Mouse (Mus musculus) kidney, adult 8-10 months (tissue): Measurements from ENCODE around the gene Supt3.

Experiments used
- DNase-seq, 2 experiments: peaks; one replicate each; pipeline ENCODE4 v3.0.0; 2022

Gene Supt3

DNA sequence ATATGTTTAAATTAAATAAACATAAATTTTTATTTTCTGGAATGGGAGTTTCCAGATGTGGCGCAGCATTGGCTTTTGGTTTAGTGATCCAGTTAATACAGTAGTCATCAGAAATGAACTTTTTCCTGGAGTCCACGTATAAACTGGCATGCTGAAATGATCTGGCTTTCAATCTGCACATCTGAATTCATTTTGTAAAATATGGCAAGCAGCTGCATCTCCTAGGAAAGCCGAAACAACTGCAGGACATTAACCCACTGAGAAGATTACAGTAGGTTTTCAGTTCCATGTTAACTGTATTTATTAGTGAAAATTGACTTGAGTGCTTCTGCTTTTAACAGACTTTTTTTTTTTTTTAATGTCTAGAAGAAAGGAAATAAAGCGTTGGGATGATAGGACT, 5.4 kb downstream of the Supt3 start:
- no peak for DNase-seq

DNA sequence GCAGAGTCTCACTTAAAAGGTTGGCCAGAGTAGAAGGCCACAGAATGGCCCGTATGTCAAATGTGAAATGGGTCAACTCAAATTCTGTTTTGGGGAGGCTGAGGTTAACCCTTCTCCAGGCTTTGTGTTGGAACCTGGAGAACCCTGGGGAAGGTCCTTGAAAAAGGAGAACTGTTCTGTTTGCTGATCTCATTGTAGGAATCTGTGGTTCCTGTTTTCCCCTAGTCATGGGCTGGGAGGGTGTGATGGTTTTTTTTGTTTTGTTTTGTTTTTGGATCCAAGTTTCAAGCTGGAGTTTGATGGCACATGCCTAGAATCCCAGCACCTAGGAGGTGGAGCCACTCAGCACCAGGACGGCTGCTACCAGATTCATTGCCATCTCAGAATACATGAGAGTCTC, 6.2 kb downstream of the Supt3 start:
- DNase-seq = no peak

DNA sequence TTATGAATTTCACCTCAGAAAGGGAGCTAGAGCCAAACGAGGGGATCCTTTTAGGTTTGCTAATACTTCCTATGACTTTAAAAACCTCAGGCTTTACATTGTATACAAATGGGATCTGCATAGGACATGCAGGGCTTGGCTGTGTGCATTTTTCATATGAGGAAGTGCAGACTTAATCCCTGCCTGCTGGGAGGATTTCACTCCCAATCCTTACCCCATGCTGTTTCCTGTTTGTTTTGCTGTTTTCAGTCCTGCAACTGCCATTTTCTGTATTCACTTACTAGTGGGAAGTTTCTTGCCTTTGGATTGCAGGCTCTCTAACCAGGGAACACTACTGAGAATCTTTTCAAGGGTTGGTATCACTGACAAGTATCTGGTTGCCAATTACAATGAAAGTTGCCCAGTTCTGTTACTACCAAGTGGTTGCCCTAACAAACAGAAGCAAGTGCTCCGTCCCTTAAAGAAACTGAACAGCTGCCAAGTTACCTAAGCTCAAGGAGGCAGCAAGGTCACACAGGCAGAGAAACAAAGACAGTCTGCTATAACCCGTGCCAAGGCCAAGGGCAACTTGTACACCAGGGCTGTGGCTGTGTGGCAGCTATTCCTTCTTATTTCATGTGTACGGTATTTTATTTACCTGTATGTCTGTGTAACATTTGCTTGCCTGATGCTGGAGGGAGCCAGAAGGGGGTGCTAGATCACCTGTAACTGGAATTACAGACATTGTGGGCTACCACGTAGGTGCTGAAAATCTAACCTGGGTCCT, 12.2 kb downstream of the Supt3 start:
- peak; percentile 33 to 47 for DNase-seq

DNA sequence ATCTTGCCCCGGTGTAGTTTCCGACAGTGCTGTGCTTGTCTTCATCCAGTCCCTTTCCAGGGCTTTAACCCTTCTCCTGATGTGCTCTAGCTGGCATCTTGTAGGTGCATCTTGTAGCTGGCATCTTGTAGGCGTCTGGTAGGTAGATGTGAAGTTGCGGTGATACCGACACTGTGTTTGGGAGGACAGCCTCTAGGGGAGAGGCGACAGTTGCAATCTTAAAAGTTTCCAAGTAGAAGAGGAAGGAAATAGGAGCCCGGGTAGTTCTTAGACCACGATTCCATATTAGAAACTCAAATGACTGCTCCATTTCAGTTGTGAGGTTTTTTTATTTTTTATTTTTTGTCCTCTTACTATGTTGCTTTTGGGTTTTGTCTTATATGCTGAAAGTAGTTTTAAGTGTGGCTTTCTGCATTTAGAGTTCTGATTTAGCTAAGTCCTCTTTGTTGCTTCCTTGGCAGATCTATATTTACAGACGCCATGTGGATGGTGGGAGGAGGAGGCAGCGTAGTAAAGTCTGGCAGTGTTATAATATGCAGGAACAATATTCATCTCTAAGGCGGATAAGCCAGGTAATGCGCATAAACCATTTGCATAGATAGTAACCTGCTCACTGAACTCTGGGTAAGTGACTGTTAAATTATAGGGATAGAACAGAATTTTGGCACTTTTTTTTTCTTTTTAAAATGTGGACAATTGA, 15.4 kb downstream of the Supt3 start:
- no peak for DNase-seq

DNA sequence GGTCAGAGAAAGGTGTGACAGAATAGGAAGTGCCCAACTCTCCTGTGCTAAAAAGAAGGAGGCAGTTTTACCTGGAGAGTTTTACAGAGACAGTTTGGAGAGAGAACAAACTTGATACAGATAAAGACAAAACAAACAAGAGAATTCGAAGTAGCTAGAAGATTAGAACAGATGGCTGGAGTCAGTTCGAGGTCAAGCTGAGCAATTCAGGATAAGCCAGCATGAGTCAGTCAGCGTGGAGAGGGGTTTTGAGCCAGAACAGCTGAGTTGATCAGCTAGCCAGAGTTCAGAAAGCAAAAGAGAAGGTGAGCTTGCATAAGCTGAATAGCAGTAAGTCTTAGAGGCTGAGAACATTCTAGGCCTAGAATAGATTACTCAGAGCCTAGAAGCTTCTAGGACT, 20.4 kb downstream of the Supt3 start:
- no peak for DNase-seq

DNA sequence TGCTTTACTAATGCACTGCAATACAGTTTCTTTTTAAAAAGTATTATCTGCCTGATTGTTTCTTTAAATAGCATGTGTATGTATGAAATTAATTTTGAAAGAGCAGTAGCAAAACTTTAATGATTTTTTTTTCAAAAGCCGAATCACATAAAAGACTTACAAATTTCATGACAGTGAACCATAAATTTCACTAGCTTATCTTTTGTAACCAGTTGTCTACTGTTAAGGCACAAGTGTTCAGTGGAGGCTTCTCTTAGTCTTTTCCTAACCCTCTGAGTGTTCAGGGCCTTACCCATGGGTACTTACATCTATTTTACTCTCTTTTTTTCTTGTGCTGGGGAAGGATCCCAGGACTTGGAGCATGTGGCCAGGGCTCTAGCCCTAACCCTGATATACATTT, 30.1 kb downstream of the Supt3 start:
- no peak for DNase-seq

DNA sequence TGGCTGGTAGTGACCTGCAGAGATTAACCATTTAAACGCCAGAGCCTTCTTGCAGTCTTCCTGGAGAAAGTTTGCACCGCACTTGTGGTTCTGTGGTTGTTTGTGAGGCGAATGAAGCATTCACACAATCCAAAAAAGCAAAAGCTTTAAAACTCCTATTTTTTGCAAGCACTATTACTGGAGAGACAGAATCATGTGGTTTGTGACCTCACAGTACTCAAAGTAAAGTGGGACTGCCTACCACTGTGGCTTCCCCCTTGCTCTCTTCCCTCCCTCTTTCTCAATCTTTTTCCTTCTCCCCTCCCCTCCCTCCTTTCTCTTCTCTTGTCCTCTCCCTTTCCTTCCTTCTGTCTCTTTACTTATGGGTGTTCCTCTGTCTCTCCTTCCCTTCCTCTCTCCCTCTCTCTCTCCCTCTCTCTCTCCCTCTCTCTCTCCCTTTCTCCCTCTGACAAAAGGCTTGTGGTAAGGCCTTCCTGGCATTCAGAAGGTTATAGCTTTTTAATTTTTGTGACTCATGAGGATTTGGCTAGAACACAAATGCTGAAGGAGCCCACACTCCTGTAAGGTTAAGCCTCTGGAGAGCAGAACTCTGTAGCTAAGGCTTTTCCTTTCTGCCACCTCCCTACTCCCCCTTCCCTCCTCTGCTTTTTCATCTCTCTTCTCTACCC, 37.7 kb downstream of the Supt3 start, which contains the start of gene Runx2:
TSS of gene Runx2 (minus strand) at position 290 of the 668 bp plus-strand sequence.
- DNase-seq = no peak

DNA sequence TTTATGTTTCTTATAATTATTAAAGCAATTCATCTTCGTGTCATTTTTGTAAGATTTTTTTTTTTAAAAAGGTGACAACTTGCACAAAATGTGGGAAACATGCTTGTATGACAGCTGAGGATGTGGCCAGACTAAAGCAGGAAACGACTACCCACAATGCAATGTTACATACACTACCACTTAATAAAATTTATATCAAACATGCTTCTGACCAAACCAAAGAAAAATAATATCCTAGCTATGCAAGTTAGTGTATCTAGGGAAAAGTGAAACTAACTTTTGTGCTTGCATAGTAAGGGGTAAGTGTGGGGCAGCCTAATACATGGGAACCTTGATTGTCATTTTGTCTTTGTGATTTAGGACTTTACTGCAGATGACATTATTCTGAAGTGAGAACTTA, 41.9 kb downstream of the Supt3 start:
- no peak for DNase-seq

DNA sequence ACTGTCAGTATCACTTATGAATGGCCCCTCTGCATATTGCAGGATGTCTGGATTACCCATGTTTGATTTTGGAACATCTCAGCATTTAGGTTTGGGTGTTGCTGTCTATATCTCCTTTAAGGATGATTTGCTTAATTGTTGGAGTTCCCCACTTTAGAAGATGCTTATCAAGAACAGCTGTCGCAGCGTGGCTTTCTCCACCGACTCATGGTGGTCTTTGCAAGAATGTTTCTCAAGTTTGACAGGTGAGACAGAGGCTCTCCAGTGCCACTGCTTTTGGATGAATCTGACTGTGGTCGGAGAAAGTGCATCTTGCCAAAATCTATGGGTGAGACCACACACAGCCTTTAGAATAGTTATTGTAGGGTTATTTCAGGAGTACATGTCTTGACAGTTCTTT, 42.9 kb downstream of the Supt3 start:
- no peak for DNase-seq

DNA sequence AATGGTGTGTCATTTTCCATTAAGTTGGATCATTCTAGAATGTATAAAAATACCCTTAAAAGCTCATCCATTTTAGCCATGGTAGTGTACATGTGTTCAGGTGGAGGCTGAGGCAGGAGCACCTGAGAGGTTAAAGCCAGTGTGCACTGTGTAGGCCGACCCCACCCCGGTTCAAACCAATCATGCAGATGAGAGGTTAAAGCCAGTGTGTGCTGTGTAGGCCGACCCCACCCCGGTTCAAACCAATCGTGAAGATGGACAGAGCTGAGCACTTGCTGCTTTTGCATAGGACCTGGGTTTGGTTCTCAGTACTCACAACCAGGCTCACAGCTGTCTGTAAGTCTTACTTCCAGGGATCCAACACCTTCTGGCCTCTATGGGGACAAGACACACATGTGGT, 45.0 kb downstream of the Supt3 start:
- DNase-seq = no peak

DNA sequence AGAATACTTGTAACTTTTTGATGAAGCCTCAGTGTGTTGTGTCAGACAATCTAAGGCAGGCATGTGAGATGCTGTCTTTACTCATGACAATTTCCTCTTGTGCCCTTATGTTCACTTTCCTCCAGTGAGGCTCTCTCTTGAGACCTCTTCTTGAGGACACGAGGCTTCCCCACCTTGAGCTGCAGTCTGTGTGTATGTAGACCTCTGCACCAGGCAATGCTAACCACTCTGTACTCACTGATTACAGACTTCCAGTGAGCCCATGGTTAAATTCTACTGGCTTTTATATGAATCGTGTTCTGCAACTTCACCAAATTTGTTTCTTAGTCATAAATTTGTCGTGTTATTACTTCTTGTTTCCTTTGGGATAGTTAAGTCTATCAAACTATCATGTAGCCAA, 50.2 kb downstream of the Supt3 start:
- no peak for DNase-seq

DNA sequence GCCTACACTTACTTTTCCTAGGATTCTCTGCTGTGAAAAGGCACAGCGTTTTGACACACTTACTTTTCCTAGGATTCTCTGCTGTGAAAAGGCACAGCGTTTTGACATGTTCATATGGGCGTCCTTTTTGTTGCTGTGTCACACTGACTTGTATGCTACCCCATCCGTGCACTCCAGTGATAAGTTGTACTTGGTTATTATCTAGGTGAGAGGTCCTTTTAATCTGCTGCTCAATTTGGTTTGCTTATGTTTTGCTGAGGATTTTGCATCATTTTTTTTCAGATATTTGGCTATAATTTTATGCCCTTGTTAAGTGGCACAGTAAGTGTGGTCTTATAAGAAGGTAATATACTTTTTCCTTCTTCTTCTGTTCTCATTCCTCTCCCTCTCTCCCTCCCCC, 51.0 kb downstream of the Supt3 start:
- no peak for DNase-seq

DNA sequence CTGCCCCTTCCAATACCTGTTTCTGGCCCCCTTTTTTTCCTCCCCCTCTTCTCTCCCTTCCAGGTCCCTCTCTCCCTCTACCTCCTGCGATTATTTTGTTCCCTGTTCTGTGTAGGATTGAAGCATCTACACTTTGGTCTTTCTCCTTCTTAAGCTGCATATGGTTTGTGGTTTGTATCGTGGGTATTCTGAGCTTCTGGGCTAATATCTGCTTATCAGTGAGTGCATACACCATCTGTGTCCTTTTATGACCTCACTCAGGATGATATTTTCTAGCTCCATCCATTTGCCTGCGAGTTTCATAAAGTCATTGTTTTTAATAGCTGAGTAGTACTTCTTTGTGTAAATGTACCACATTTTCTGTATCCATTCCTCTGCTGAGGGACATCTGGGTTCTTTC, 52.6 kb downstream of the Supt3 start:
- no peak for DNase-seq

DNA sequence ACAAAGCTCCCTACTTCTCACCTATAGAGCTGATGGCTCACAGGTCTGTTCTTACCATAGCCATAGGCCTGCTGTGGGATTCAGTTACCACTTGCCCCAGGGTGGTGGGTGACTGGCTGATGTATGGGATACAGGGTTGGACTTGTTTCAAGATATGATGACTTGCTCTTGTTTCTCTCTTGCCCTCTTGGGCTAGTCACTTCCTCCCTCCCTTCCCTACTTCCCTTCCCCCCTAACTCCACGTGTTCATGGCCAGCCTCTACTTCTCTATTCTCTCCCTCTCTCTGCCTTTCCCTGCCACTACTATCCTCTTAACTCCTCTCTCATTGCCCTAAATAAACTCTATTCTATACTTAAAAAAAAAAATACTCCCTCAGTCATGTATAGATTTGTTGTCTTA, 54.2 kb downstream of the Supt3 start:
- DNase-seq = no peak

DNA sequence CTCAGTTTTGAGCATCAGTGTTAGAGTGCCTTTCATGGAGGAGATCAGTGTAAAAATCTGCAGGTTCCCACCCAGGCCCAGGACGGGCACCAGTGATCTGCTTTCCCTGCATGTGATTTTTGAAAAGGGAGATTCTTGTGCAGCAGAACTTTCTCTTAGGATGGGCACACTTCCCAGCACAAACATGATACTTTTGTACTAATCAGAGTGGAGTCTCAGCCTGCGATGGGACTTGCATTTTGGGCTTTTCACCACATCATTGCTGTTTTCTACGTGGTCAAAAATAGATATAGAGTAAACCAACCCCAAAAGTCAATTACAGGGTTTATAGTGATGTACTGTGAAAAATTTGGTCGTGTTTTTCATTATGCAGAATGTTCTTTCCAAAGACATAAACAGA, 65.2 kb downstream of the Supt3 start:
- no peak for DNase-seq

DNA sequence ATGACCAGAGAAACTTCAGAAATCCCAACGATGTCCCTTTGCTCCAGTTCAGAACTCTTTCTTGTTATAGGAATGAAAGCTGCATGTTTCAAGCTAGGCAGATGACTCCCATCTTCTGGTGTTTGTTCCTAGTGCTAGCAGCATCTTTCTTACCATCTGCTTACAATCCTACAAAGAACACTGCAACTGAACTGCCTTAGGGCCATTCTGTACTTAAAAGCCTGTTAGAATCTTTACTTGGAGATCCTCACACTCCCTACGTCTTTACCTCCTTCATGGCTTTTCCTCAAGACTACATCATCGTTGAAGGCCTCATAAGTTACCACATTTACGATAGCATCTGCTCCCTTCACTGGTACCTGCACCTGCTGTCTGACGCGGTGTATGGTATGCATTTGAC, 86.2 kb downstream of the Supt3 start:
- DNase-seq = no peak

DNA sequence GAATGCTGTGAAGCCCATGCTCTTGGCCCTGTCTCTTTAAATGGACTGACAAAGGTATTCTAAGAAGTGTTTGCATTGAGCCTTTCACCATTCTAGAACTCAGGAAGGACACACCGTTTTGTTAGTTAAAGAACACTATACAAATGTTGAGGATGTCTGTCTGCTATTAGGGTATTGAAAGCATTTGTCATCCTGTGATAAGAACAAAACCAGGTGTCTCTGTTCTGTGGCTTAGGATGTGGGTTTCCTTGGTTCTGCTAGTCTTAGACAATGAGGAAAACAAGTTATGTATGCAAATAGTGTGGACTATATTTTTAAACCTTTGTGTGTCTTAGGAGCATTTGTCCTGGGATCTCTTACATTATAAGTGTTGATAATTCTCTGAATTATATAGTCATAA, 116.6 kb downstream of the Supt3 start:
- no peak for DNase-seq

DNA sequence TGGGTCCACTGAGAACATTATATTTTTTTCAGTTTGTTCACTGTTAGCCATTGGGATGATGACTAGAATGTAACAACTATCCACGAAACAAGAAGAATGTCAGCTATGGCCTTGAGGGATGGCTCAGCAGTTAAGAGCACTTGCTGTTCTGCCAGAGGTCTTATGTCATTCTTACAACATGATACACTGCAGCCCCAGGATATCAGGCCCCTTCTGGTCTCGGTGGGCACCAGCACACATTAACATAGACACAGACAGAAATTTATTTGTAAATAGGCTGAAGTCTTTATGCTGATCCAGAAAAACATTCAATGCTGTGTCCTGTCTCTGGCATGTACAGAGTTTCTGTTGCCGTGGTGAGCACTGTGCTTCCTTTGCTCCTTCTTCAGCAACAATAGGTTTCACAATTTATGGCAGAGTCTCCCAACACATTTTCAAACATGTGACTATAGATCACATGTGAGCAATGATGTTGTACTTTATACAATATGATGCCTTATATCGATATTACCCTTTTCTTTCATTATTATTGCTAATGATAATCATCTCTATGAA, 166.7 kb downstream of the Supt3 start:
- no peak for DNase-seq

DNA sequence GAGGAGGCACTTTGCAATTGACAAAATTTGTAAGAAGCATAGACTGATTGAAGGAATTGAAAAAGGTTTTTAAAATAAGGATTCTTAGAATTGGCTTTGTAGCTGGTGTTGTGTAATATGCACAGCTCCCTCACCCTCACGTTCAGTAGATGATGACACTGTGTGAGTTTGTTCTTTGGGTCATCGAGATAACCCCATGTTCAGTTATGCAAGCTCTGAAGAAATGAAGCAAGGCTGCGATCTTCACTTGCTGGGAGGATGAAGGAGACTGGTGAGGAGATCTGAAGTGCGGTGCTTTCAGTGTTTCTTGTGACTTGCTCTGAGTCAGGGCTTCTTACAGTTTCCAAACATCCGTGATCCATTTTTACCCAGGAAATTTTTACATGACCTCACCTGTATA, 168.4 kb downstream of the Supt3 start:
- DNase-seq = no peak

DNA sequence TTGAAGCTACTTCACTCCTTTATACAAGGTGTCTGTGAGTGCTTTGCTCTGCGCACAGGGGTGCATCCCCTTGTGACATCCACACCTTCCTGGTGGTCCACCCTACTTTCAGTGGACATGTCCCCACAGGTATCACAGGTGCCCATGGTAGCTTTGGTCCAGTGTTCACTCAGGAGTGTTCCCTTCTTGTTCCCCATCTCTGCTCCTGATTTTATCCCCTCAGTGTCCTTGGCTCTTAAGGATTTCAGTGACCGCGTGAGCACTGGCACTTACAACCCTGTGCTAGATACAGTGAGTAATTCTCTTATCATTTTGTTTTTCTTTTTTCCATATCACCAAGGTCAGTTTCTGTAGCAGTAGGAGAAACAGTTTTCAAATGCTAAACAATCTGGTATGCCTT, 171.4 kb downstream of the Supt3 start:
- no peak for DNase-seq

DNA sequence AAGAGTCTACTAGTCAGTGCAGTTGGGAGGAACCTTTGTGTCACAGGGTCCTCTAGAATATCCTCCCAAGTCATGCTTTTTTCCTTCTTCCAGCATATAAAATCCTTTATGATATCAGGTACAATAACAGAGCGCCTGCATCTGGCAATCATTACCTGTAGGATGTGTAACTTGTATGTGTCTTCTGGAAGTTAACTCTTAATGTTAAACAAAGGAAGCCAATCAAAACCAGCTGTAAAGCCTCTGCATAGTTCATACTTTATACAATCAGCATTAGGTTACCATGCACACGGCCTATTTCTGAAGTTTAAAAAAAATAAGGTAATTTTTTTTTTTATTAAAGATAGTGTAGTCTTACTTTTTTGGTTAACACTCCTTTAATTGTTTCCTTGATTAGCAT, 179.7 kb downstream of the Supt3 start:
- DNase-seq = no peak

DNA sequence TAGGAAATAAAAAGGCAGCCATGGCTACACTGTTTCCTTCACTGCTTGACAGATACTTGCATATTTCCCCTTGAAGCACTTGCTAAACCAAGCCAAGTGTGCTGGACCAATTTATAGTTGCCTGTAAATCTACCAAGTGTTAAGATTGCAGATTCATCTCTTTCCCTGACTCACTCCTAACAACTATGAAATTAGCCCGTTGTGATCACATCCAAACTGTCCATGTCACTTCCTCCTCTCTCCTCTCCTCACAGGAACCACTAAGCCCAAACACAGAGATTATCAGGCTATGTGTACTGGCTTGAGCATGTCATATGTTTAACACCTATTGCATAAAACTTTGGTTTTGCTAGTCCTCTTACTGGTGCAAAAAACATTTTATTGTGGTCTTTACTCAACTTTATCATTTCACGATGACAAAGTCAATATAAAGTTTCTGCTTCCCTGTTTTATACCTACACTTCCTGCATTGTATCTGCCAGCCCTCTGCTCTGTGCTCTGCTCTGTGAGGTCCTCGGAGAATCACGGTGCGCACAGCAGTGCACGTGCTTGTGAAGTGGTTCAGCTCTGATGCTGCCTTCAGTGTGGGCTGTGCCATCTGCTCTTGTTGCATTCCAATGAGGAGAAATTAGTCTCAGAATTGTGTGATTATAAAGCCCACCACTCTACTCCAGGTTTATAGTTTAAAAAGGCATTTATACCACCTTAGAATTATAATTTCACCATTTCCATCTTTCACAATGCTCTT, 186.3 kb downstream of the Supt3 start:
- no peak for DNase-seq

DNA sequence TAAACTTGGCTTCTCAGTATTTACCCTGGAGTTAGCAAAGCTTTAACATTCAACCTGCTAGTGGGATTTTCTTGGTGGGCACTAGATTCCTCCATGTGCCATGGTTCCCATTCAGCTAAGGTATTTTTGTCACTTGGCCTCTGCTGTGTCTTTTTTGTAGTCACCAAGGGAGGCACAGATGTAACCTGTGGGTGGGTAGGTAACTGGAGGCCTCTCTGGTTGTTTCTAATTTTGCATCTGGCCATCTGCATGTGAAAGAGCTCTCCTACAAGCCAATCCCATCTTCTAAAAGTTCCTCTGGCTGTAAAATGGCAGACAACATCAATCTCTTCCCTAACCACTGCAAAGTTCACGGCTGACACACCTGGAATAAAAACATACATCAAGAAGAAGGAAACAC, 190.2 kb downstream of the Supt3 start:
- no peak for DNase-seq
